Mouse (Mus musculus) heart, adult 9 months (tissue): ENCODE measurements around the gene Ehbp1.

Experiments
- DNase-seq, 2 experiments: peaks; one replicate each; pipeline ENCODE4 v3.0.0; 2022; ENCODE audit warnings: low spot score in 2 of 2

Gene Ehbp1

DNA sequence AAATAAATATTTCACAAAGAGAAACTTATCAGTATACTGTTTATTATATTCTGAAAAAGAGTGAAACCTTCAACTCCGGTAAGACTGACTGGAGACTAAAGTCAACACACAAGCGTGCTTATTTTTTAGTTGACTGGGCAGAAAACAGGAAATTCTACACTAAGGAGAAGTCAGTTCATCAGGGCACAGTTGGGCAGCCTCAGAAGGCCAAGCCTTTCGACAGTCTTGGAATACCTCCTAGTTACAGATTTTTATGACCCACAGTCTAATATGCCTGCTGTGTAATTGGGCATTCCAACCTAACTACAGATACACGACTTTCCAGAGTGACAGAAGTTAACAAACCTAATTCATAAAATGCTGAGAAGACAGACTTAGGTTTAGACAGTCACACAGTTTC is 145.3 kb downstream of the Ehbp1 start:
- DNase-seq, result no peak

DNA sequence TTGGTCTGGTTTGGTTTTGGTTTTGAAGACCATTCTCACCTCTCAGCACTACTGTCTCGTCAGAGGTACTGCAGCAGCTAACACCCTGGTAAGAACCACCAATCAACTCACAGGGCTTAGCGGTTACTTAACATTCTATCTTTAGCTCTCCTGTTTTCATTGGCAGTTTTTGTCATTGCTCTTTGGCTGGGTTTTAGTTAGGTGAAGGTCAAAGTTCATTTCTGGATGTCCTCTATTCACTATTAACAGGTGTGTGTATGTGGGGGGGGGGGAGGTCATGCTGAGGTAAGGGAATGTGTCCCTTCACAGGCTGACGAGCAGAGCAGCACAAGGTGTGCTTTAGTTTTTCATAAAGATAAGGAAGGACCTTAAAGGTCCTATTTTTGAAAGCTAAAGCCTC is 147.5 kb downstream of the Ehbp1 start:
- peak in 1 of 2 experiments; percentile 41 for DNase-seq

GRCm38 (mm10) chr11:22190576-22190975 is 151.5 kb downstream of the Ehbp1 start:
- DNase-seq, result no peak

DNA sequence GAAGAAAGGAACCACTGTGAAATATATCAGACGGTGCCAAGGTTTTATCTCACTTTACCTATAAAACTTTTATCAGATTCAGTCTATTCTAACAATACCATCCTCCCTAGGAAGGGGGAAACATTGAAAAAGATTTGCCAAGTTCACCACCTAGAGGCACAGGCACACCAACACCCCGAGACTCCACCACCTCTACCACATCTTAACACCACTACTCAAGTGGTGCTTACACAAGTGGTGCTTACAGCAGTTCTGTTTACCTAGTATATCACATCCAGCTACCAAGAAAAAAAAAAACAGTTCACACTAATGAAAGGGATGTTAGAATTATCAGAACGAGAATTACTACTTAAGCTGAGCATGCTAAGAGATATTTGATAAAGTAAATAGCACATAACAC is 152.1 kb downstream of the Ehbp1 start:
- no peak for DNase-seq

DNA sequence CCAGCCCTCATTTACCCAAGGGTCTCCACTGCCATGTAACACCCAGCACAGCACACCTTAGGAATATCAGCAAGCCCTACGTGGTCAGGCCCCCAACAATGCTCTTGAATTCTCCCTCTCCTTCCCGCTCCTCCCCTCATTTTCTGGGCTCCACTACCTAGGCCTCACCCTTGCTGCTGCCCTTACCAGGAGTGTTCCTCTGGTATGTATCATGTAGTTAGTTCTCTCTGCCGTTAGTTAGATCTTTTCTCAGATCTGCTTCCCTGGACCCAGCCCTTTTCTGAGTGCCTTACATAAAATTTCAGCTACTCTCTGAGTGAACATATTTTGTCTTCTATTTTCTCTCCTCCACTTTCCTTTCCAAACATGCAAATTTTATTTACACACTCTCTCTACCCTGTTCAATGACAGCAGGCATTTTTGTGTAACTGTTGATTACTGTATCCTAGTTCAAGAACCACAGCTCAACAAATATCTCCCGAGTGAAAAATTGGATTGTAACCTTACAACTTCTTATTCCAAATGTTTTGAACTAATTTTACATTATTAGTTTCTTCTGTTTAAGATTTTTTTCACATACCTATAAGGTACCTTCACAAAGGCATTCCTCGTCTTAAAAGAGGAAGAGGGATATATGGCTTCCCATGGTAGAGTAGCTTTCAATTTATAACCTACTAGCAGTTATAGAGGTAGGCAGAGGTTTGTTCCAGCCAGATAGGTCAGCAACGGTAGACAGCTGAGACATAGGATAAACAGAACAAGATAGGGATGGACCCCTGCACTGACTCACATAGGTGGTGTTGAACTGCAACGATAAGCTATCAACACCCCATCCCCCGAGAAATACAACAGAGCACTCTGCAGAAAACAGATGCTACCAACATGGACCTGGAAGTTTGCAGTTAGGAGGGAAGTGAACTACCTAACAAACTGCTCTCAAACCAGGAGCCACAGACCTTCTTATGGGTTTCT is 160.3 kb downstream of the Ehbp1 start:
- no peak for DNase-seq

DNA sequence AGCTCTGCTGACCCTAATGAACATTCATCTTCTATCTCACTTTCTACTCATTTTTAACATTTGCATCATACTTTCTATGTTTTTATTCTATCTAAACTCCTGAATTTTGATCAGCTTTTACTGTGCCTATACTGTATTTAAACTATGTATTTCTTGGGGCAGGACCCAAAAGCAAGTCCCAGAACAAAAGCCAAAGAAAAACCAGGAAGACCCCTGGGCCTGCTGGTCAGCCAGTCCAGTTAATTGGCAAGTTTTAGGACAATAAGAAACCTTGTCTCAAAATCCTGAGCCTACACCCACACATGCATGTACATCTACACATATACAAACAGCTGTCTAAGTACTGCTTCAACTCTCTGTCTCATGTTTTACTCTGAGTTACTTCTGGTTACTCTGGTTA is 161.9 kb downstream of the Ehbp1 start:
- no peak for DNase-seq

DNA sequence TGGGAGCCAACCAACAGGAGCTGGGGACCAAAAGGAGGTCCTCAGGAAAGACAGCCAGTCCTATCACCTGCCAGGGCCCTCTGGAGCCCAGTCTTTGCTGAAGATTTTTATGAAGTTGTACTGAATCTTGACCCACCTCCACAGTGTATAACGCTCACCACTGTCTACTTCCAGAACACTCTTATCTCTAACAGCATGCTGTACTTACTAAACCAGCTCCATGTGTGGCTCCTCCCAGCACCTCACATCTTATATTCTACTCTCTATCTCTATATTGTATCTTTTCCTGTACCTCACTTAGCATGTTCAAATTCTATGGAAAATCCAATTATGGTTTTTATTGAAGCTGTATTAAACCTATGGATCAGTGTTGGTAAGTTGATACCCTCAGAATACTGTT is 163.5 kb downstream of the Ehbp1 start:
- DNase-seq, result no peak

- no peak for DNase-seq
Observed at GRCm38 (mm10) chr11:22174311-22174710, 167.8 kb downstream of the Ehbp1 start.

DNA sequence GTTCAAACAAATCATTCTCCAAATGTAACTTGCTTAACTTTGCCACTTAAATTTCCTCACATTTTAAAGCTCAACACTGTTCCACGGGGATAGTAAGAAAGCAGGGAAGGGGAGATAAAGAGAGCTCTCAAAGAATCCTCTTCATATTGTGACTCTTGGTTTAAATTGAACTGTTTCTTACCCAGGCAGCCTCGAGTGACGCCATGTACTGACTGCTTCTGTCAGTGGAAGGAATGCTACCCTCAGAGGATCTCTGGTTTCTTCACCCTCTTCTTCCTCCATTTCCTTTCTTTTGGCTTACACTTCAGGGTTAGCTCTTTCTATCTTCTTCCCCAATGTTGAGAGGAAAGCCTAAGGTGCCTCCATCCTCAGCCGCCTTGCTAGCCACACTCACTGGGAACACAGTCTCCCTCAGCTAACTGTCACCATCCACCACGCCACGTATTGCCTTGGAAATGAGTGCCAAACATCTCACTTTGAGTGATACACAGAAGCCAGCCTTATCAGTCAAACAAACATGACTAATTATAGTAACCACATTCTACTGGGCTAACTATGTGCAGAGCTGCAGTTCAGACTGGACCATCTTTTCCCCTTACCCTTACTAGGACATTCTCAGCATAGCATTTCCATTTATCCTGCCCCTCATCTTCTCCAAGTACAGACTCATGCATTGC is 171.0 kb downstream of the Ehbp1 start:
- DNase-seq, result peak; percentile 52 to 67

DNA sequence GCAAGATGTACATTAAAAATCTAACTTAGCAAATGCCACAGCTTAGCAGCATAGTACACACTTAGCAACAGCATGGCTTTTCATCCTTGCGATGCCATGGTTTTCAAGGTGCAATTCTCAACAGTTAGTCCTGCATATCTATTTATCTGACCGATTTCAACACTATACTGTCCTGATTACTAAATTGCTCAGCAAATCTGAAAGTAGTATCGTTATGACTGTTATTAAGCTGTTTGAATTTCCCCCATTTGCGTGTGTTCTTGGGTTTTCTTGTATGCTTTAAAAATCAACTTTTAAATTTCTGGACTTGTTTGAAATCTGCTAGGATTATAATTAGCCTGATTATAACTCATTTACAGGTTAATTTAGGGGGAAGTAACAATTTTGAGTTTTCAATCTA is 184.2 kb downstream of the Ehbp1 start:
- no peak for DNase-seq

DNA sequence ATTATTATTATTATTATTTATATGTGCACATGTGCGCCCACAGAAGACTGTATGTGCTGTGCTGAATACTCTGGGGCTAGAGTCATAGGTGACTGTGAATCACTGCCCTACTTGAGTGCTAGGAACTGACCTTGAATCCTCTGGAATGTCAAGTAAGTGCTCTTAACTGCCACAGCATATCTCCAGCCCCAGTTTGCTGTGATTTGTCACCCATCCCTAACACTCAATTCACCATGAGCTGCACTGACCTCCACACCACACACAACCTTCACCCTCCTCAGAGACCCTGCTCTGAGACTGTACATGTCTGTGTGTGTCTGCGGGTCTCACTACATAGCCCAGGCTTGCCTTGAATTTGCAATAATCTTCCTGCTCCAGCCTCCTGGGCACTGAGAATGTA is 185.9 kb downstream of the Ehbp1 start:
- DNase-seq, result no peak

GRCm38 (mm10) chr11:22155366-22156095 is 186.6 kb downstream of the Ehbp1 start:
- DNase-seq, result no peak

DNA sequence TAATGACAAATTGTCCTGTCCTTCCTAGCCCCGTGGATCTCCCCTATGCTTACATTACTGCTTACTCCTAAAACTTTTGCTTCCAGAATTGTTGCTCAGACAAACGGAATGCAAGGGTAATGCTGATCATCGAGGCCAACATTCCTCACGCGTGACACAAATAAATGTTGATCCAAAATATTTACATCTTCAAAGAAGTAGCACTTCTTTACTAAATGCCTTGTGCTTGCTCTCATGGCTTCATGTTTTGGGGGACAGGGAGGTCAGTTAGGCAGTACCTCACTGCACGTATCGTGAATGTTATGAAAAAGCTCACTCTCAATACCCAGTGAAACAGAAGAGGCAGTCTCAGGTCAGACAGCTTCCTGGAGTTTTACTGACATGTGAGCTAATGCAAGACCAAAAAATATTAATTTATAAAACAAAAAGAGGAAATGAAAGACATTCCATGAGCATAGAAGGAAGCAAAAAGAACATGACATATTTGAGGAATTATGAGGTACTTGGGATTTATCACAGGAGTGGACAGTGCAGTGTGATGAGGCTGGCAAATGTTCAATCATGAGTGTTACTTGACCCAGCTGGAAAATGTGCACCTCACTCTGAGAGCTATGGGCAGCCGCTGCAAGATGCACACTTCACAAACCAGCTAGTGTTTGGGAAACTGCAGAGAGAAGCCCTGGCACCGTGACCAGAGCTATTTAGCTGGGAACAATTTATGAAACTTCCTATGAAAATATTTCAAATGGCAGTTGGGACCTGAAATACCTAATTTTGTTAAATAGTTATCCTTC is 187.4 kb downstream of the Ehbp1 start:
- DNase-seq, result peak in 1 of 2 experiments; percentile 19

DNA sequence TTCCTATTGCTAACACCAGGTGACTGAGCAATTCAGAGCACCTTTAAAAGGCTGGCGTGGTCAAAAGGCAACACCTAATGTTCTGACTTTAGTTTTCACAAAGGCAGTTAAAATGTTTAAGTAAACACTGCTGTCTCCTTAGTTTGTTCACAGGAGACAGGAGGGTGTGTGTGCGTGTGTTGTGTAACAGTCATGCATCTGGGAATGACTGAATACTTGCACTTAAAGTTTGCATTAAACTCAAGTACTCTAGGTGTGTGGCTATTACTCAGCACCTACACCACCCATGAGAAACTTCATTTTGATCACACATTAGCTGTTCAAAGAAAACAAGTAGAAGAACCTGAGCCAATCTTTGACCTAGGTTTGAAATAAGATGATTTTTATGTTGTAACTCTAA is 201.4 kb downstream of the Ehbp1 start:
- no peak for DNase-seq

DNA sequence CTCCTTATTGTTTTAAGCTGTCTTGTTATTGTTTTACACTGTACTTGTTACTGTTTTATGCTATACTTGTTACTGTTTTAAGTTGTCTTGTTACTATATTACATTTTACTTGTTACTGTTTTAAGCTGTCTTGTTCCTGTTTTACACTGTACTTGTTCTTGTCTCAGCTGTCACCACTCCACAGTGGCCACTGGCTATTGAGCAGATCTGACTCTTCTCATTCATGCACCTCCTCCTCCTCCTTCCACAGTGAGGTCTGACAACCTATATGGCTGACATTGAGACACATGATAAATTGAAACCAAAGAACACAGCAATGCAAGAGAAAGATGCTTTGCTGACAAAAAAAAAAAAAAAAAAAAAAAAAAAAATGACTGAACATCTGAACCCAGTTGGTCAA is 203.6 kb downstream of the Ehbp1 start:
- DNase-seq, result no peak

GRCm38 (mm10) chr11:22125188-22125587 is 216.9 kb downstream of the Ehbp1 start:
- no peak for DNase-seq

DNA sequence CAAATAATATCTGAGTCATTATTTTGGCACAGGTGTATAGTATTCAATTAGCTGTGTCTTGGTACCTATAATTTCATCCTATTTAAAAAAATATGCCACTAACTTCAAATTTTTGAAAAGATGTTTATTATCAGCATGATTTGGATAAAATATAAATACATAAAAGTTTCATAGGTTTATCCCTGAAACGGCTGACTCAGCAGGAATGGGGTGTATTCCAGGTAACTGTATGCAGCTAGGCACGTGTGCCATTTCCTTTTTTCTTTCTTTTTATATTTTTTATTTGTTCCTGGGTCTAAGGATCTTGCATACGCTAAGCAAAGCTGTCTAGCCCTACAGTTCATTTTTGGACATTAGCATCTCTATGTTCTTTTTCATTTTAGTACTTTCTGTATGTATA is 223.2 kb downstream of the Ehbp1 start:
- DNase-seq, result no peak

- DNase-seq, result no peak
Observed at GRCm38 (mm10) chr11:22112161-22112560, 229.9 kb downstream of the Ehbp1 start.

- no peak for DNase-seq
Observed at GRCm38 (mm10) chr11:22089346-22089745, 252.7 kb downstream of the Ehbp1 start.

- DNase-seq, result no peak
Observed at GRCm38 (mm10) chr11:22063352-22063751, 278.7 kb downstream of the Ehbp1 start.

DNA sequence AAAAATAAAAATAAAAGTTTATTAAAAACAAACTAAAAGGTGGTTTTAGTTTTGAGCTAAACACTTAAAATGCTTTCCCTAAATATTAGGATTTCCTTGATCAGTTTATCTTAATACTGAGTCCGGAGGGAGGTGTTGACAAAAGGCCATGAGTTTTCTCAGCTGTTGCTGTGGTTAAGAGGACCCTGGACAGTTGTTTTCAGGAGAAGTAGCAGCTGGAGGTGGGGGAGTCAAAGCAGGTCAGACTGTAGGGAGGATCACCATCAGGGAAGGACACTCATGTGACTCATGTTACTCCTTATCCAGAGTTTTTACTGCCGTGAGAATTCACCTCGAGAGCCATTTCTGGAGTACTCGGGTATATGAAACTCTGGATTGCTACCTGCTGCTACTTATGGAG is 280.4 kb downstream of the Ehbp1 start:
- no peak for DNase-seq

- DNase-seq, result no peak
Observed at GRCm38 (mm10) chr11:22057538-22057937, 284.6 kb downstream of the Ehbp1 start.
